Mouse (Mus musculus) right cerebral cortex, postnatal 14 days (tissue): ENCODE measurements around the gene Btbd3.

Source experiments
- DNase-seq: peaks from one replicate; pipeline ENCODE4 v3.0.0; 2022

Gene Btbd3

GRCm38 (mm10) chr2:138405753-138406528, 149.6 kb downstream of the Btbd3 start:
- DNase-seq = peak; percentile 5

GRCm38 (mm10) chr2:138406703-138407102, 150.3 kb downstream of the Btbd3 start:
- no peak for DNase-seq

GRCm38 (mm10) chr2:138412537-138412936, 156.2 kb downstream of the Btbd3 start:
- DNase-seq = no peak

- no peak for DNase-seq
Measured at GRCm38 (mm10) chr2:138422321-138422720, 166.0 kb downstream of the Btbd3 start.

GRCm38 (mm10) chr2:138431991-138432390, 175.6 kb downstream of the Btbd3 start:
- DNase-seq = no peak

- DNase-seq = no peak
Measured at GRCm38 (mm10) chr2:138446466-138446865, 190.1 kb downstream of the Btbd3 start.

GRCm38 (mm10) chr2:138446943-138447342, 190.6 kb downstream of the Btbd3 start:
- no peak for DNase-seq

GRCm38 (mm10) chr2:138447681-138448080, 191.3 kb downstream of the Btbd3 start:
- DNase-seq = no peak

- no peak for DNase-seq
Measured at GRCm38 (mm10) chr2:138468046-138468572, 211.7 kb downstream of the Btbd3 start.

- no peak for DNase-seq
Measured at GRCm38 (mm10) chr2:138473407-138473806, 217.0 kb downstream of the Btbd3 start.

GRCm38 (mm10) chr2:138476486-138476885, 220.1 kb downstream of the Btbd3 start:
- no peak for DNase-seq

- DNase-seq = no peak
Measured at GRCm38 (mm10) chr2:138477278-138477677, 220.9 kb downstream of the Btbd3 start.

GRCm38 (mm10) chr2:138482541-138482940, 226.2 kb downstream of the Btbd3 start:
- no peak for DNase-seq

- DNase-seq = no peak
Measured at GRCm38 (mm10) chr2:138484871-138485270, 228.5 kb downstream of the Btbd3 start.

GRCm38 (mm10) chr2:138490688-138491405, 234.5 kb downstream of the Btbd3 start:
- DNase-seq = no peak

- DNase-seq = no peak
Measured at GRCm38 (mm10) chr2:138492176-138492575, 235.8 kb downstream of the Btbd3 start.

- no peak for DNase-seq
Measured at GRCm38 (mm10) chr2:138503866-138504380, 247.6 kb downstream of the Btbd3 start.

GRCm38 (mm10) chr2:138515531-138515930, 259.2 kb downstream of the Btbd3 start:
- no peak for DNase-seq

GRCm38 (mm10) chr2:138528461-138528860, 272.1 kb downstream of the Btbd3 start:
- DNase-seq = no peak

- DNase-seq = no peak
Measured at GRCm38 (mm10) chr2:138531160-138531967, 275.0 kb downstream of the Btbd3 start.

- no peak for DNase-seq
Measured at GRCm38 (mm10) chr2:138531992-138532391, 275.6 kb downstream of the Btbd3 start.

- DNase-seq = no peak
Measured at GRCm38 (mm10) chr2:138539655-138540054, 283.3 kb downstream of the Btbd3 start.

GRCm38 (mm10) chr2:138548990-138549389, 292.6 kb downstream of the Btbd3 start:
- no peak for DNase-seq
